Mouse (Mus musculus) intestine, embryonic 15.5 days (tissue): ENCODE results near the gene Kcnd3. TPM values are rescaled to one million over a fixed set of nuclear protein-coding genes. Genes with fewer than 3 reads are reported as not detected.
"Not testable (repeated sequence)": the region's sequence is repeated elsewhere in the genome, so short reads cannot be mapped to it uniquely, and the experiment has no call there.

Experiments
- ATAC-seq: fragments of 200-750 bp; cut with Nextera tagmentation; 2 replicates; pipeline ENCODE4 v1.8.0; 2017; ENCODE audit warnings: moderate TSS enrichment, moderate library complexity
- H3K27ac ChIP-seq: fragments of 300-500 bp; sonication (generic); 2 replicates; pipeline ENCODE4 v1.5.1; 2015; ENCODE audit warnings: mild to moderate bottlenecking, inconsistent platforms
- H3K27me3 ChIP-seq: fragments of 300-500 bp; sonication (generic); replicated peaks from 2 replicates; pipeline ENCODE4 v1.6.1; 2015; ENCODE audit warnings: inconsistent platforms
- H3K36me3 ChIP-seq: fragments of 300-500 bp; sonication (generic); 2 replicates; pipeline ENCODE4 v1.6.1; 2015; ENCODE audit warnings: inconsistent platforms
- H3K4me1 ChIP-seq: fragments of 300-500 bp; sonication (generic); replicated peaks from 2 replicates; pipeline ENCODE4 v1.6.1; 2015; ENCODE audit warnings: inconsistent platforms
- H3K4me2 ChIP-seq: fragments of 300-500 bp; sonication (generic); replicated peaks from 2 replicates; pipeline ENCODE4 v1.6.1; 2015; ENCODE audit warnings: mild to moderate bottlenecking, inconsistent platforms
- H3K4me3 ChIP-seq: fragments of 300-500 bp; sonication (generic); replicated peaks from 2 replicates; pipeline ENCODE4 v1.5.1; 2015; ENCODE audit warnings: inconsistent platforms
- H3K9ac ChIP-seq: fragments of 300-500 bp; sonication (generic); 2 replicates; pipeline ENCODE4 v1.6.1; 2015; ENCODE audit warnings: inconsistent platforms
- H3K9me3 ChIP-seq: fragments of 300-500 bp; sonication (generic); 2 replicates; pipeline ENCODE4 v1.6.1; 2016; ENCODE audit warnings: inconsistent platforms
- WGBS: fragments of 180-500 bp; shearing (Covaris S2); methylation state at CpG from one replicate; pipeline ENCODE4 v1.1.7; 2015; 5-methylcytosine and 5-hydroxymethylcytosine counted together
- polyA plus RNA-seq: library from polyadenylated mRNA; unstranded; fragments of >200 nt; fragmentation: Nextera tagmentation; extraction: Ambion mirVana; gene quantifications from 2 replicates; pipeline ENCODE4 v1.2.1, GENCODE M21; 2015

The Kcnd3 gene
- polyA plus RNA-seq, 1 experiment from 2014 or later: 4.3 TPM

GRCm38 (mm10) chr3:105686394-105687323 lies 234.5 kb downstream of the Kcnd3 start:
- peak; percentile 76 for ATAC-seq
- Histone ChIP-seq H3K4me3 (peak overlapping the region; percentile 94), H3K27me3 (no peaks in the 10 kb centered on the region), H3K9me3 (no peaks in the 10 kb centered on the region), H3K4me2 (peak overlapping the region; percentile 63), H3K27ac (peak overlapping the region; percentile 70), H3K9ac (peak overlapping the region; percentile 95), H3K4me1 (no peaks in the 10 kb centered on the region), H3K36me3 (peaks cover 7% of the 10 kb centered on the region)
- WGBS: 7% methylated on average over 60 of the region's 60 CpGs

GRCm38 (mm10) chr3:105687324-105688060 lies 235.4 kb downstream of the Kcnd3 start, which contains the start of gene Ddx20:
TSS of gene Ddx20 (minus strand) at chr3:105687574.
- peak; percentile 96 for ATAC-seq
- Histone ChIP-seq H3K4me3 (peak within 1 kb of the TSS; percentile 94), H3K4me2 (peak within 1 kb of the TSS; percentile 68), H3K36me3 (peaks cover 7% of the 10 kb centered on the region), H3K9me3 (no peaks in the 10 kb centered on the region), H3K27me3 (no peaks in the 10 kb centered on the region), H3K9ac (peak within 1 kb of the TSS; percentile 95), H3K27ac (peak within 1 kb of the TSS; percentile 70), H3K4me1 (no peaks in the 10 kb centered on the region)
- under 1% methylated on average over 70 of the region's 72 CpGs for WGBS

- no peak overlapping the region for H3K4me3 ChIP-seq
- H3K9me3 ChIP-seq: no peaks in the 10 kb centered on the region
- no peak overlapping the region for H3K9ac ChIP-seq
- H3K27ac ChIP-seq: no peak overlapping the region
- H3K27me3 ChIP-seq: no peaks in the 10 kb centered on the region
- 91% methylated on average over 2 of the region's 2 CpGs for WGBS
- H3K4me1 ChIP-seq: no peaks in the 10 kb centered on the region
- H3K36me3 ChIP-seq: peaks cover 3% of the 10 kb centered on the region; the same call in 1 of the 2 replicates
- H3K4me2 ChIP-seq: no peak overlapping the region; the same call in 1 of the 2 replicates
- ATAC-seq: no peak
These were observed 236.4 kb downstream of the Kcnd3 start for GRCm38 (mm10) chr3:105688536-105688935.

GRCm38 (mm10) chr3:105693327-105694080 lies 241.4 kb downstream of the Kcnd3 start:
- no peak overlapping the region for H3K9ac ChIP-seq
- H3K4me3 ChIP-seq: no peak overlapping the region
- peaks cover 5% of the 10 kb centered on the region; the same call in 1 of the 2 replicates for H3K27me3 ChIP-seq
- ATAC-seq: no peak
- 0 out of 2 replicates have a peak, but pooled peaks cover 3% of the 10 kb centered on the region for H3K4me1 ChIP-seq
- H3K9me3 ChIP-seq: no peaks in the 10 kb centered on the region
- no peak overlapping the region for H3K27ac ChIP-seq
- whole genome bisulfite sequencing: 74% methylated on average over 14 of the region's 14 CpGs
- H3K4me2 ChIP-seq: no peak overlapping the region
- no peaks in the 10 kb centered on the region for H3K36me3 ChIP-seq

- Histone ChIP-seq H3K9ac (no peak overlapping the region), H3K36me3 (no peaks in the 10 kb centered on the region), H3K4me1 (0 out of 2 replicates have a peak, but pooled peaks cover 3% of the 10 kb centered on the region), H3K4me2 (peak overlapping the region; percentile 30), H3K4me3 (no peak overlapping the region), H3K27ac (peak overlapping the region; percentile 34; the same call in 1 of the 2 replicates), H3K9me3 (no peaks in the 10 kb centered on the region), H3K27me3 (peaks cover 5% of the 10 kb centered on the region; the same call in 1 of the 2 replicates)
- WGBS: 32% methylated on average over 20 of the region's 20 CpGs
- ATAC-seq: peak; percentile 73
These were observed 243.6 kb downstream of the Kcnd3 start for GRCm38 (mm10) chr3:105695476-105696386.

- H3K27ac ChIP-seq: peak overlapping the region; percentile 34; the same call in 1 of the 2 replicates
- no peak overlapping the region for H3K4me3 ChIP-seq
- H3K36me3 ChIP-seq: no peaks in the 10 kb centered on the region
- ATAC-seq: no peak
- H3K9me3 ChIP-seq: no peaks in the 10 kb centered on the region
- H3K4me1 ChIP-seq: 0 out of 2 replicates have a peak, but pooled peaks cover 3% of the 10 kb centered on the region
- H3K27me3 ChIP-seq: peaks cover 5% of the 10 kb centered on the region; the same call in 1 of the 2 replicates
- H3K4me2 ChIP-seq: peak overlapping the region; percentile 30
- WGBS: 69% methylated on average over 17 of the region's 17 CpGs
- no peak overlapping the region for H3K9ac ChIP-seq
These were observed 244.4 kb downstream of the Kcnd3 start for GRCm38 (mm10) chr3:105696387-105697147.

- no peak for ATAC-seq
- Histone ChIP-seq H3K4me1 (0 out of 2 replicates have a peak, but pooled peaks cover 5% of the 10 kb centered on the region), H3K27me3 (peaks cover 5% of the 10 kb centered on the region; the same call in 1 of the 2 replicates), H3K9me3 (no peaks in the 10 kb centered on the region), H3K9ac (no peak overlapping the region), H3K4me2 (no peak overlapping the region), H3K36me3 (no peaks in the 10 kb centered on the region), H3K4me3 (no peak overlapping the region), H3K27ac (no peak overlapping the region)
- WGBS: 69% methylated on average over 5 of the region's 5 CpGs
These were observed 245.0 kb downstream of the Kcnd3 start for GRCm38 (mm10) chr3:105697148-105697441.

GRCm38 (mm10) chr3:105698311-105698710 lies 246.2 kb downstream of the Kcnd3 start:
- Histone ChIP-seq H3K4me1 (0 out of 2 replicates have a peak, but pooled peaks cover 5% of the 10 kb centered on the region), H3K36me3 (no peaks in the 10 kb centered on the region), H3K27ac (no peak overlapping the region), H3K27me3 (peaks cover 5% of the 10 kb centered on the region; the same call in 1 of the 2 replicates), H3K4me3 (no peak overlapping the region), H3K9me3 (no peaks in the 10 kb centered on the region), H3K9ac (no peak overlapping the region), H3K4me2 (no peak overlapping the region)
- ATAC-seq: no peak
- WGBS: 62% methylated on average over 1 of the region's 1 CpGs

- H3K9me3 ChIP-seq: no peaks in the 10 kb centered on the region
- H3K4me2 ChIP-seq: no peak overlapping the region
- no peak overlapping the region for H3K27ac ChIP-seq
- H3K4me3 ChIP-seq: no peak overlapping the region
- H3K4me1 ChIP-seq: 0 out of 2 replicates have a peak, but pooled peaks cover 5% of the 10 kb centered on the region
- 39% methylated on average over 3 of the region's 3 CpGs for WGBS
- no peaks in the 10 kb centered on the region for H3K36me3 ChIP-seq
- no peak for ATAC-seq
- H3K27me3 ChIP-seq: peaks cover 5% of the 10 kb centered on the region; the same call in 1 of the 2 replicates
- H3K9ac ChIP-seq: no peak overlapping the region
These were observed 247.3 kb downstream of the Kcnd3 start for GRCm38 (mm10) chr3:105699241-105699933.

GRCm38 (mm10) chr3:105700786-105701185 lies 248.7 kb downstream of the Kcnd3 start:
- not testable (repeated sequence) for H3K4me1 ChIP-seq, H3K9ac ChIP-seq, H3K36me3 ChIP-seq, H3K27me3 ChIP-seq, ATAC-seq, H3K27ac ChIP-seq, H3K4me2 ChIP-seq, H3K4me3 ChIP-seq, H3K9me3 ChIP-seq
- 59% methylated on average over 1 of the region's 1 CpGs for WGBS
